In genomic region chr15:102999183-102999831, GRCm38 (mm10) we compare ENCODE assay signal across 8 mouse cellular contexts. TPM values are rescaled to one million over a fixed set of nuclear protein-coding genes. Genes with fewer than 3 reads are reported as not detected.
DNase-seq lines count a peak whose midpoint lies in the region; ATAC-seq and TF ChIP-seq lines count a peak whose summit lies in the region.

No protein-coding gene starts in this region.

- peaks cover 15 to 34% of the 10 kb centered on the region in 2 experiments for H3K4me1 ChIP-seq in MEL (ENCODE audit: control insufficient read depth in 1 of 2, insufficient read depth in 2 of 2, low read length in 2 of 2)
- H3K4me1 ChIP-seq in embryonic facial prominence, embryonic 10.5 days = peaks cover 19% of the 10 kb centered on the region
- peaks cover 19% of the 10 kb centered on the region; the same call in 1 of the 2 replicates for H3K4me1 ChIP-seq in heart, embryonic 11.5 days (ENCODE audit: control insufficient read depth, insufficient read depth, low read length)
- H3K4me1 ChIP-seq in small intestine, adult 2 months (ENCODE audit: control insufficient read depth, insufficient read depth, insufficient read length, low read length) = peaks cover 3% of the 10 kb centered on the region; the same call in 1 of the 2 replicates

- TF ChIP-seq CTCF in MEL (IDR thresholded peaks at IDR 0.05 in 2 of 3, conservative IDR thresholded peaks at IDR 0.05 in 1 of 3; ENCODE audit: control insufficient read depth in 1 of 3, insufficient read depth in 1 of 3, low read depth in 2 of 3, low read length in 3 of 3, poor library complexity in 1 of 3, severe bottlenecking in 1 of 3) = no peak; a peak in 1 of 6 replicates
- TF ChIP-seq CTCF in small intestine, adult 2 months (IDR thresholded peaks at IDR 0.05; ENCODE audit: extremely low read depth, insufficient read length, insufficient replicate concordance, low read depth, low read length) = no peak

- peak overlapping the region; percentile 89 for H3K4me2 ChIP-seq in heart, embryonic 11.5 days

- H3K9me3 ChIP-seq in MEL (replicated peaks; ENCODE audit: insufficient read depth, low read length) = no peaks in the 10 kb centered on the region
- H3K9me3 ChIP-seq in embryonic facial prominence, embryonic 10.5 days = no peaks in the 10 kb centered on the region
- H3K9me3 ChIP-seq in heart, embryonic 11.5 days (replicated peaks; ENCODE audit: control insufficient read depth, low read length) = no peaks in the 10 kb centered on the region

- DNase-seq in 3134 (ENCODE audit: extremely low read depth, insufficient read length, low spot score) = peak; percentile 92
- peak; percentile 99 for DNase-seq in MEL (ENCODE audit: low read depth, low spot score)
- peak; percentile 72 for DNase-seq in embryonic facial prominence, embryonic 10.5 days (ENCODE audit: low spot score)
- peak; percentile 92 for DNase-seq in kidney, adult 9 months
- DNase-seq in lung, postnatal 10 days = peak; percentile 44
- DNase-seq in c-Kit-positive CD71-positive TER-119-positive erythroid progenitor cells, embryonic 14.5 days (ENCODE audit: low spot score) = no peak

- ATAC-seq in heart, embryonic 11.5 days (replicated peaks; ENCODE audit: insufficient number of reproducible peaks, low FRiP score, low TSS enrichment) = peak; percentile 49

- TF ChIP-seq EP300 in MEL (IDR thresholded peaks at IDR 0.05; ENCODE audit: low read depth in 1 of 2, low read length in 2 of 2) = peak in 1 of 2 experiments; percentile 62; a peak in 2 of 4 replicates

- under 1% methylated on average over 33 of the region's 33 CpGs for WGBS in embryonic facial prominence, embryonic 10.5 days
- WGBS in heart, embryonic 11.5 days (ENCODE audit: insufficient replicate concordance) = 1% methylated on average over 29 of the region's 33 CpGs
- WGBS in small intestine, adult 2 months = 2% methylated on average over 33 of the region's 33 CpGs

- peak; percentile 47 to 85; a peak in 2 of 4 replicates for TF ChIP-seq POLR2A in MEL (IDR thresholded peaks at IDR 0.05; ENCODE audit: control insufficient read depth in 1 of 2, insufficient read depth in 1 of 2, low read depth in 1 of 2, low read length in 2 of 2, poor library complexity in 1 of 2)
- no peak; the same call in 1 of the 2 replicates for TF ChIP-seq POLR2A in small intestine, adult 2 months (IDR thresholded peaks at IDR 0.05; ENCODE audit: low read depth, low read length)

- H3K27ac ChIP-seq in MEL (ENCODE audit: control insufficient read depth, low read depth, low read length) = peak overlapping the region; percentile 99
- no peak overlapping the region for H3K27ac ChIP-seq in embryonic facial prominence, embryonic 10.5 days (replicated peaks)
- no peak overlapping the region for H3K27ac ChIP-seq in heart, embryonic 11.5 days (ENCODE audit: low read depth, low read length)
- peak overlapping the region; percentile 71 for H3K27ac ChIP-seq in small intestine, adult 2 months (ENCODE audit: insufficient read depth, low read depth, low read length)

- H3K27me3 ChIP-seq in MEL (ENCODE audit: control insufficient read depth in 1 of 2, insufficient read depth in 2 of 2, low read length in 2 of 2) = no peaks in the 10 kb centered on the region
- H3K27me3 ChIP-seq in embryonic facial prominence, embryonic 10.5 days (replicated peaks; ENCODE audit: low read depth, poor library complexity, severe bottlenecking) = peaks cover 100% of the 10 kb centered on the region
- peaks cover 98% of the 10 kb centered on the region for H3K27me3 ChIP-seq in heart, embryonic 11.5 days (ENCODE audit: control insufficient read depth, insufficient read depth, low read length)
- H3K27me3 ChIP-seq in small intestine, adult 2 months (ENCODE audit: control insufficient read depth, insufficient read depth, low read length) = peaks cover 78% of the 10 kb centered on the region

- TF ChIP-seq RAD21 in MEL (IDR thresholded peaks at IDR 0.05; ENCODE audit: low read depth, low read length) = no peak

- H3K79me2 ChIP-seq in MEL (ENCODE audit: control insufficient read depth, insufficient read depth, low read length, poor library complexity) = peaks cover 26% of the 10 kb centered on the region

- peak overlapping the region; percentile 98 for H3K9ac ChIP-seq in MEL (ENCODE audit: control insufficient read depth, low read depth, low read length, poor library complexity, severe bottlenecking)
- H3K9ac ChIP-seq in heart, embryonic 11.5 days (ENCODE audit: low read depth, low read length) = peak overlapping the region; percentile 71

- peaks cover 0 to 31% of the 10 kb centered on the region in 2 experiments; a peak in 2 of 4 replicates for H3K36me3 ChIP-seq in MEL (ENCODE audit: control insufficient read depth in 1 of 2, insufficient read depth in 2 of 2, low read length in 2 of 2)
- H3K36me3 ChIP-seq in embryonic facial prominence, embryonic 10.5 days (replicated peaks) = no peaks in the 10 kb centered on the region
- H3K36me3 ChIP-seq in heart, embryonic 11.5 days (ENCODE audit: control insufficient read depth, insufficient read depth, low read length) = no peaks in the 10 kb centered on the region
- no peaks in the 10 kb centered on the region for H3K36me3 ChIP-seq in small intestine, adult 2 months (ENCODE audit: control insufficient read depth, insufficient read depth, low read length)

- H3K4me3 ChIP-seq in MEL (ENCODE audit: control insufficient read depth in 1 of 2, insufficient read depth in 1 of 2, low read depth in 2 of 2, low read length in 2 of 2) = peak overlapping the region; percentile 68
- H3K4me3 ChIP-seq in embryonic facial prominence, embryonic 10.5 days = peak overlapping the region; percentile 54
- H3K4me3 ChIP-seq in heart, embryonic 11.5 days (ENCODE audit: low read depth, low read length) = peak overlapping the region; percentile 55
- peak overlapping the region; percentile 57 for H3K4me3 ChIP-seq in small intestine, adult 2 months (ENCODE audit: low read depth, low read length)

TF ChIP-seq in MEL, 35 proteins besides CTCF, POLR2A, EP300 and RAD21 (continues in another document):
- no peak for TF ChIP-seq ZC3H11A (IDR thresholded peaks at IDR 0.05; ENCODE audit: low read depth, low read length)
- TF ChIP-seq MYC (IDR thresholded peaks at IDR 0.05; ENCODE audit: low read depth, low read length) = peak; percentile 49; the same call in 1 of the 2 replicates
- TF ChIP-seq ZKSCAN1 (IDR thresholded peaks at IDR 0.05; ENCODE audit: low read depth, low read length) = no peak
- no peak for TF ChIP-seq ZNF384 (IDR thresholded peaks at IDR 0.05; ENCODE audit: low read depth, low read length)
- TF ChIP-seq MEF2A (IDR thresholded peaks at IDR 0.05; ENCODE audit: extremely low read depth, insufficient replicate concordance, low read depth, low read length, poor library complexity, severe bottlenecking) = no peak
- TF ChIP-seq MAFK (IDR thresholded peaks at IDR 0.05; ENCODE audit: borderline replicate concordance, low read depth, low read length) = no peak; the same call in 1 of the 2 replicates
- peak; percentile 40; the same call in 1 of the 2 replicates for TF ChIP-seq BHLHE40 (IDR thresholded peaks at IDR 0.05; ENCODE audit: borderline replicate concordance, low read depth, low read length)
- peak; percentile 72 for TF ChIP-seq HCFC1 (IDR thresholded peaks at IDR 0.05; ENCODE audit: low read depth, low read length)
- no peak for TF ChIP-seq TAL1 (IDR thresholded peaks at IDR 0.05; ENCODE audit: low read length)
- peak; percentile 45 for TF ChIP-seq MXI1 (IDR thresholded peaks at IDR 0.05; ENCODE audit: low read depth, low read length)

RNA-seq across cellular contexts. Expression of gene Hoxc6, which starts 1.2 kb away (rescaled TPM):
- total RNA-seq in MEL (2012; rRNA removed) = 1.7 and 2.3 TPM in 2 replicates
- 1 to 10 TPM in 1 of 2 experiments, not detected in 1; 9.4 TPM for polyA plus RNA-seq in MEL (2012; ENCODE audit: insufficient read depth in 1 of 2, insufficient read length in 2 of 2, low read depth in 1 of 2, low replicate concordance in 2 of 2, missing spikeins in 1 of 2)
- polyA plus RNA-seq in embryonic facial prominence, embryonic 10.5 days (2016; fragmentation: Nextera tagmentation; extraction: Ambion mirVana) = not detected in 2 replicates
- polyA plus RNA-seq in heart, embryonic 11.5 days (2014; fragmentation: Nextera tagmentation; extraction: Ambion mirVana) = 0.49 and 0.51 TPM in 2 replicates
- 0.05 and 5.0 TPM in 2 replicates for polyA plus RNA-seq in small intestine, adult 2 months (2012; rRNA removed)

RNA-seq across cellular contexts. Expression of gene Hoxc8, which starts 8.9 kb away (rescaled TPM):
- 0.26 and 0.31 TPM in 2 replicates for total RNA-seq in MEL (2012; rRNA removed)
- polyA plus RNA-seq in MEL (2012; ENCODE audit: insufficient read depth in 1 of 2, insufficient read length in 2 of 2, low read depth in 1 of 2, low replicate concordance in 2 of 2, missing spikeins in 1 of 2) = 1 to 10 TPM in 1 of 2 experiments, not detected in 1; 1.7 TPM
- polyA plus RNA-seq in embryonic facial prominence, embryonic 10.5 days (2016; fragmentation: Nextera tagmentation; extraction: Ambion mirVana) = not detected in 2 replicates
- 0.11 and 0.20 TPM in 2 replicates for polyA plus RNA-seq in heart, embryonic 11.5 days (2014; fragmentation: Nextera tagmentation; extraction: Ambion mirVana)
- 1.8 TPM in 1 of 2 replicates, not detected in the other for polyA plus RNA-seq in small intestine, adult 2 months (2012; rRNA removed)

RNA-seq across cellular contexts. Expression of gene Hoxc4, which starts 19.4 kb away (rescaled TPM):
- total RNA-seq in MEL (2012; rRNA removed) = 2.5 and 2.6 TPM in 2 replicates
- polyA plus RNA-seq in MEL (2012; ENCODE audit: insufficient read depth in 1 of 2, insufficient read length in 2 of 2, low read depth in 1 of 2, low replicate concordance in 2 of 2, missing spikeins in 1 of 2) = 1 to 10 TPM in 1 of 2 experiments, not detected in 1; 9.4 TPM
- 0.11 and 0.16 TPM in 2 replicates for polyA plus RNA-seq in embryonic facial prominence, embryonic 10.5 days (2016; fragmentation: Nextera tagmentation; extraction: Ambion mirVana)
- 1.2 and 2.0 TPM in 2 replicates for polyA plus RNA-seq in heart, embryonic 11.5 days (2014; fragmentation: Nextera tagmentation; extraction: Ambion mirVana)
- 0.38 and 2.1 TPM in 2 replicates for polyA plus RNA-seq in small intestine, adult 2 months (2012; rRNA removed)

RNA-seq across cellular contexts. Expression of gene Hoxc9, which starts 23.1 kb away (rescaled TPM):
- 3.2 and 4.1 TPM in 2 replicates for total RNA-seq in MEL (2012; rRNA removed)
- 100 to 1,000 TPM in 1 of 2 experiments, 1 to 10 TPM in 1; 9.5 to 400 TPM for polyA plus RNA-seq in MEL (2012; ENCODE audit: insufficient read depth in 1 of 2, insufficient read length in 2 of 2, low read depth in 1 of 2, low replicate concordance in 2 of 2, missing spikeins in 1 of 2)
- not detected in 2 replicates for polyA plus RNA-seq in embryonic facial prominence, embryonic 10.5 days (2016; fragmentation: Nextera tagmentation; extraction: Ambion mirVana)
- polyA plus RNA-seq in heart, embryonic 11.5 days (2014; fragmentation: Nextera tagmentation; extraction: Ambion mirVana) = not detected in 2 replicates
- polyA plus RNA-seq in small intestine, adult 2 months (2012; rRNA removed) = 0.22 TPM in 1 of 2 replicates, not detected in the other

RNA-seq across cellular contexts. Expression of gene Hoxc5, which starts 32.1 kb away (rescaled TPM):
- 0.46 and 0.56 TPM in 2 replicates for total RNA-seq in MEL (2012; rRNA removed)
- 1 to 10 TPM in 1 of 2 experiments, not detected in 1; 3.0 TPM for polyA plus RNA-seq in MEL (2012; ENCODE audit: insufficient read depth in 1 of 2, insufficient read length in 2 of 2, low read depth in 1 of 2, low replicate concordance in 2 of 2, missing spikeins in 1 of 2)
- 0.07 and 0.18 TPM in 2 replicates for polyA plus RNA-seq in embryonic facial prominence, embryonic 10.5 days (2016; fragmentation: Nextera tagmentation; extraction: Ambion mirVana)
- polyA plus RNA-seq in heart, embryonic 11.5 days (2014; fragmentation: Nextera tagmentation; extraction: Ambion mirVana) = 1.7 TPM in 2 replicates
- 0.28 and 1.7 TPM in 2 replicates for polyA plus RNA-seq in small intestine, adult 2 months (2012; rRNA removed)

Comparison
In these comparisons a context has a peak if more than half of its experiments do, and no peak if none do; other contexts are left out.
1. H3K27ac ChIP-seq: peak in MEL (single experiment) and small intestine, adult 2 months (single experiment); none in embryonic facial prominence, embryonic 10.5 days (single experiment) and heart, embryonic 11.5 days (single experiment).
2. Peak in every context shown above with its lines, with median percentiles within 50 percentile points of each other: H3K4me3 ChIP-seq.